Mouse (Mus musculus) erythroblast, embryonic 14.5 days (primary cell): ENCODE measurements around the gene Camsap1.

Experiments
- GATA1 ChIP-seq: IDR thresholded peaks from 2 replicates; pipeline ENCODE4 v1.6.1; 2012; ENCODE audit warnings: low read length, inconsistent platforms, mixed read lengths
- TAL1 ChIP-seq: IDR thresholded peaks from 3 replicates; pipeline ENCODE4 v1.6.1; 2012; ENCODE audit warnings: low read length, inconsistent platforms, mixed read lengths

GRCm38 (mm10) chr2:25978997-25979396 lies 4.1 kb downstream of the Camsap1 start:
- TF ChIP-seq GATA1 (no peak), TAL1 (no peak)
